Mouse (Mus musculus): ENCODE measurements around the gene Dad1.

- TF ChIP-seq ZNF384 (IDR thresholded peaks at IDR 0.05; ENCODE audit: low read depth, low read length) = no peak
- no peak for TF ChIP-seq CHD2 (IDR thresholded peaks at IDR 0.05; ENCODE audit: low read depth, low read length)
- no peak for TF ChIP-seq HCFC1 (IDR thresholded peaks at IDR 0.05; ENCODE audit: borderline replicate concordance, insufficient read depth, low read length)
- no peak for TF ChIP-seq MAFK (IDR thresholded peaks at IDR 0.05; ENCODE audit: insufficient read depth, low read depth, low read length)
Measured at GRCm38 (mm10) chr14:54204311-54204710, 49.6 kb downstream of the Dad1 start.

All from ES-E14 (cell line).